Mouse (Mus musculus): ENCODE results near the gene Inka1. TPM values are rescaled to one million over a fixed set of nuclear protein-coding genes. Genes with fewer than 3 reads are reported as not detected.
A peak's percentile ranks its signal among the peaks of the same experiment; 100 is the strongest.

Inka1 gene
- total and polyA plus RNA-seq, 3 experiments, result 4.8 to 12.6 (median 8.3) TPM

DNA sequence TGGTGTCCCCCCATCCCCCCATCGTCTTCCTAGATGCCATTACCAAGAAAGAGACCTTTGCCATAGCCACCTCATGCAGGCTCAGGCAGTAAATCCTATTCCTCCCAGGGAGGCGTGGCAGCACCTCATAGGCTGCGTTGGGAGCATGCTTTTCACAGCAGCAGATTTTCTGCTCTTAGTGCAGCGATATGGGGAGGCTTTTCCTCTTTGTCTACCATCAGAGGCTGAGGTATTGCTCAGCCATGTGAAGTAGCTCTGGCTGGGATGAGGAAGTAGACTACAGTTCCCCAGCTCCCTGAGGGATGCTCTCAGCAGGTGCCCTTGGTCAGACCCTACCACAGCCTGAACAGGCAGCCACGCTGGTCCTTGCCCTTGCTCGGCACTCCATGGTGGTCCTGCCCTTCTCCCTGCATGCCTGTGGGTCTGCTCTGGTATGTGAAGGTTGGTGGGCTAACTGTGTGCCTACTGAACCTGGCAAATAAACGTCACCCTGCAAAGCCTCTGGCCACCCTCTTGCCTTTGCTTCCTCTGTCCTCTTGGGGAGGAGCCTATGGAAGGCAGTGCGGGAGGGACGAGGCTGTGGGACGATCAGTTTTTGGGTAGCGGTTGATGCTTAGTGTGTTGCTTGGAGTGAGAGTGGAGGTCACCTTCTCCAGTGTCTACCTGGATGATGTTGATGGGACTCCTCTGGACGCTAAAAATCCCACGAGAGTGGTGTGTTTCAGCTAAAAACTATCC is 36.3 kb downstream of the Inka1 start:
- no peak for DNase-seq
- no peaks in the 10 kb centered on the region for H3K27me3 ChIP-seq (ENCODE audit: control insufficient read depth, insufficient read depth, low read length)
- no peak overlapping the region for H3K27ac ChIP-seq
- TF ChIP-seq CTCF (IDR thresholded peaks at IDR 0.05), result no peak
- TF ChIP-seq POLR2A (IDR thresholded peaks at IDR 0.05; ENCODE audit: insufficient read depth, low read depth, low read length), result no peak
- no peak for TF ChIP-seq EP300 (IDR thresholded peaks at IDR 0.05; ENCODE audit: insufficient read depth, low read depth, low read length)
- H3K4me3 ChIP-seq, result no peak overlapping the region
- H3K9ac ChIP-seq (ENCODE audit: low read depth, low read length), result no peak overlapping the region
- intact Hi-C loops (cut with DNase I), result no loop called here
- peaks cover 2% of the 10 kb centered on the region; the same call in 1 of the 2 replicates for H3K4me1 ChIP-seq (ENCODE audit: control insufficient read depth, insufficient read depth, low read length)
- H3K79me2 ChIP-seq (replicated peaks; ENCODE audit: control insufficient read depth, insufficient read depth, low read length), result no peaks in the 10 kb centered on the region
- 70% methylated on average over 13 of the region's 13 CpGs for WGBS
- H3K36me3 ChIP-seq (ENCODE audit: control insufficient read depth, insufficient read depth, low read length), result no peaks in the 10 kb centered on the region

DNA sequence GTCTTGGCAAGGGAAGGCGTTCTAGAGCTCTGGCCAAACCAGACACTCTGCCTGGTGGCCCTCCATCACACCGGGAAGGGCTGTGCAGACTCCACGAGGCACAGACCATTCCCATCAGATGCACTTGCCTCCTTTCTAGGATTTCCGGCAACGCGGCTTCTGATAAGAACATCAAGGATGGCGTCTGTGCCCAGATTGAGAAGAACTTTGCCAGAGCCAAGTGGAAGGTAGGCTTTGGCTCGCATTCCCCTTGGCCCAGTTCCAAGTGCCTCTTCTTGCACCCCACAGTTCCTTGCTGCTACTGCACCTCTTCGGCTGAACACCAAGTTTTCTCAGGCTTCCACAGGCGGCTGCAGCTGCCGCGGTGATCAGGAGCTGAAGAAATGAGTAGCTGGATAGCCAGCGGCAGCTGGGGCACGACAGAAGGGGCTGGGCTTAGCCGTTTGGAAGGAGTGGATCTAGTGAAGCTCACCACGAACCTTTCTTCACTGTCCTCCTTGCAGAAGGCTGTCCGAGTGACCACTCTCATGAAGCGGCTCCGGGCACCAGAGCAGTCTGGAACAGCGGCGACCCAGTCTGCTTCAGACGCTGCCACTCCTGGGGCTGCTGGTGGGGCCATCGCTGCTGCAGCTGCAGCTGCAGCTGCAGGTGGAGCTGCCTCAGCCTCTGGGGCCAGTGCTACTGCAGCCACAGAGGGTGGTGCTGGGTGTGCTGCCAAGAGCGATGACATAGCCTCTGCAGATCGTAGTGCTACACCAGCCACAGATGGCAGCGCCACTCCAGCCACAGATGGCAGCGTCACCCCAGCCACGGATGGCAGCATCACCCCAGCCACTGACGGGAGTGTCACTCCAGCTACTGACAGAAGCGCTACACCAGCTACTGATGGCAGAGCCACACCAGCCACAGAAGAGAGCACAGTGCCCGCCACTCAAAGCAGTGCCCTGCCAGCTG is 38.2 kb downstream of the Inka1 start:
- Histone ChIP-seq H3K27me3 (ENCODE audit: control insufficient read depth, insufficient read depth, low read length) (no peaks in the 10 kb centered on the region), H3K36me3 (ENCODE audit: control insufficient read depth, insufficient read depth, low read length) (no peaks in the 10 kb centered on the region), H3K27ac (no peak overlapping the region), H3K9ac (ENCODE audit: low read depth, low read length) (no peak overlapping the region), H3K79me2 (replicated peaks; ENCODE audit: control insufficient read depth, insufficient read depth, low read length) (no peaks in the 10 kb centered on the region), H3K4me1 (ENCODE audit: control insufficient read depth, insufficient read depth, low read length) (peaks cover 2% of the 10 kb centered on the region; the same call in 1 of the 2 replicates), H3K4me3 (no peak overlapping the region)
- intact Hi-C loops (cut with DNase I), result no loop called here
- DNase-seq, result no peak
- 72% methylated on average over 31 of the region's 31 CpGs for WGBS
- TF ChIP-seq CTCF (IDR thresholded peaks at IDR 0.05) (no peak), POLR2A (IDR thresholded peaks at IDR 0.05; ENCODE audit: insufficient read depth, low read depth, low read length) (no peak), EP300 (IDR thresholded peaks at IDR 0.05; ENCODE audit: insufficient read depth, low read depth, low read length) (no peak)

- Histone ChIP-seq H3K79me2 (replicated peaks; ENCODE audit: control insufficient read depth, insufficient read depth, low read length) (no peaks in the 10 kb centered on the region), H3K27me3 (ENCODE audit: control insufficient read depth, insufficient read depth, low read length) (peaks cover 6% of the 10 kb centered on the region), H3K4me3 (no peak overlapping the region), H3K4me1 (ENCODE audit: control insufficient read depth, insufficient read depth, low read length) (no peaks in the 10 kb centered on the region), H3K9ac (ENCODE audit: low read depth, low read length) (no peak overlapping the region), H3K36me3 (ENCODE audit: control insufficient read depth, insufficient read depth, low read length) (no peaks in the 10 kb centered on the region), H3K27ac (no peak overlapping the region)
- no peak for DNase-seq
- no peak for TF ChIP-seq POLR2A (IDR thresholded peaks at IDR 0.05; ENCODE audit: insufficient read depth, low read depth, low read length)
- TF ChIP-seq CTCF (IDR thresholded peaks at IDR 0.05), result no peak
- TF ChIP-seq EP300 (IDR thresholded peaks at IDR 0.05; ENCODE audit: insufficient read depth, low read depth, low read length), result no peak
- intact Hi-C loops (cut with DNase I), result no loop called here
- WGBS, result 43% methylated on average over 3 of the region's 3 CpGs
Observed at GRCm38 (mm10) chr9:107936831-107937230, 48.8 kb downstream of the Inka1 start.

GRCm38 (mm10) chr9:107936215-107936822 is 49.4 kb downstream of the Inka1 start:
- WGBS, result 13% methylated on average over 29 of the region's 29 CpGs
- DNase-seq, result no peak
- Histone ChIP-seq H3K27ac (no peak overlapping the region), H3K79me2 (replicated peaks; ENCODE audit: control insufficient read depth, insufficient read depth, low read length) (no peaks in the 10 kb centered on the region), H3K27me3 (ENCODE audit: control insufficient read depth, insufficient read depth, low read length) (peaks cover 6% of the 10 kb centered on the region), H3K9ac (ENCODE audit: low read depth, low read length) (no peak overlapping the region), H3K4me3 (peak overlapping the region; percentile 18; the same call in 1 of the 2 replicates), H3K4me1 (ENCODE audit: control insufficient read depth, insufficient read depth, low read length) (no peaks in the 10 kb centered on the region), H3K36me3 (ENCODE audit: control insufficient read depth, insufficient read depth, low read length) (no peaks in the 10 kb centered on the region)
- intact Hi-C loops (cut with DNase I), result no loop called here
- no peak for TF ChIP-seq POLR2A (IDR thresholded peaks at IDR 0.05; ENCODE audit: insufficient read depth, low read depth, low read length)
- TF ChIP-seq EP300 (IDR thresholded peaks at IDR 0.05; ENCODE audit: insufficient read depth, low read depth, low read length), result no peak
- TF ChIP-seq CTCF (IDR thresholded peaks at IDR 0.05), result no peak

GRCm38 (mm10) chr9:107935790-107936214 is 49.9 kb downstream of the Inka1 start:
- WGBS, result 1% methylated on average over 41 of the region's 41 CpGs
- H3K27ac ChIP-seq, result no peak overlapping the region
- H3K9ac ChIP-seq (ENCODE audit: low read depth, low read length), result no peak overlapping the region
- no peak for DNase-seq
- no peaks in the 10 kb centered on the region for H3K79me2 ChIP-seq (replicated peaks; ENCODE audit: control insufficient read depth, insufficient read depth, low read length)
- intact Hi-C loops (cut with DNase I), result no loop called here
- peak overlapping the region; percentile 18; the same call in 1 of the 2 replicates for H3K4me3 ChIP-seq
- no peaks in the 10 kb centered on the region for H3K36me3 ChIP-seq (ENCODE audit: control insufficient read depth, insufficient read depth, low read length)
- peaks cover 6% of the 10 kb centered on the region for H3K27me3 ChIP-seq (ENCODE audit: control insufficient read depth, insufficient read depth, low read length)
- H3K4me1 ChIP-seq (ENCODE audit: control insufficient read depth, insufficient read depth, low read length), result no peaks in the 10 kb centered on the region
- no peak for TF ChIP-seq POLR2A (IDR thresholded peaks at IDR 0.05; ENCODE audit: insufficient read depth, low read depth, low read length)

All from heart, adult 2 months (tissue).